Mouse (Mus musculus) T-helper 1 cell (primary cell): ENCODE results near the gene 2310009B15Rik.
"Not testable (repeated sequence)": the region's sequence is repeated elsewhere in the genome, so short reads cannot be mapped to it uniquely, and the experiment has no call there.

Source experiments
- in situ Hi-C: fragments of 300-600 bp; cut with MboI, MseI; formaldehyde crosslinking; loops from one replicate; pipeline ENCODE4 v1.15.1; 2025; ENCODE audit warnings: high pct_unique_total_duplicates

The 2310009B15Rik gene

DNA sequence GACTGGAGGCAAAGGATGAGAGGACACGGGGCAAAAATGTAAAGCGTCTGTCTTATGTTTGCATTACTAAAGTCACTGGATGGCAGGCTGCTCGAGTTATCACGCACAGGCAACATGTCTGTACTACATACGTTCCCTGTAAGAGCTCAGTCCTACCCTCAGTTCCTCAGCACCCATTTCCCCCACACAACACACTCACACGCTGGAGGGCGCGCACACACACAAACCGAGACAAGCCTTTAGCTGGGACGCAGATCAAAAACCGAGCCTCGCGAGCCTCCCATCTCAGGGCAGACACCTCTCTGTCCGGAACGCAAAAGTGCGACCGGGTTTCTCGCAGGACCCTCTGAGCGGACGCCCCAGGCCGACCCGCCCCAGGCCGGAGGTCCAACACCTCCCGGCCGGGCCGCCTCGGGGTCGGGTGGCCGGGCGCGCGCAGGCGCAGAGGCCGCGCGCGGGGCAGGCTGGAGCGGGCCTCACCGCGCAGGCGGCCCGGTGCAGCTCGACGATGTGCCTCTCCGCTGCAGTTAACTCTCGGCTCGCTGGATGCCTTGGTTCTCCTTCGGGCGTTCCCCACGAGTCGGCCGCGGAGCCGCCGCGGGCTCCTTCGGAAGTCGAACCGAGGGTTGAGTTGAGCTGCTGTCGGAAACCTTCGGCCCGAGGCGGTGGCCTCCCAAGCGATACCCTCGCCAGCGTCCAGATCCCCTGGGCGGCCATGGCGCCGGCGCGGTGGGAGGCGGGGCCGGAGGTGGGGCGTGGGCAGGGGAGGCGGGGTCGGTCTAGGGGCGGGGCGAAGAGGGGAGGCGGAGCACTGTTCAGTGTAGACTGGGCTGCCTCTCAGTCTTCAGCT, at the start of gene 2310009B15Rik:
2310009B15Rik (minus strand) TSS at position 752 of the 850 bp plus-strand sequence.
- in situ Hi-C loops, result not testable (repeated sequence)

DNA sequence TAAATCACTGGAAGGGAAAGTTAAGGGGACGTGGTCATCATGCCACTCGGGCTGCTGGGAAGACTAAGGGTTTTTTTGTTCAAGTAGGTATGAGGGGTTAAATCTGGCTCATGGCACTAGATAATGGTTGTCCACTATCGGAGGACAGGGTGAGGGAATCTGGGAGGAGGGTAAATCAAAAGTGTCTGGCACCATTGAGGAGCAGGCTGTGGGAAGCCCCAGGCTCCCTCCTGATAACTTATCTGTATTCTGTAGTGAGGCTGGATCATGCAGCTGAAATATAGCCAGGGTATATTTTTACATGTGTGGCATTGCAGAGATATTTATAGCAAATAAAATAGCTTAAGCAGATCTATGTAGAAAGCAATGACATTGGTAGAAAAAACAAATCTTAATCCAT, 49.6 kb upstream of the 2310009B15Rik start:
- in situ Hi-C loops, result no loop called here

DNA sequence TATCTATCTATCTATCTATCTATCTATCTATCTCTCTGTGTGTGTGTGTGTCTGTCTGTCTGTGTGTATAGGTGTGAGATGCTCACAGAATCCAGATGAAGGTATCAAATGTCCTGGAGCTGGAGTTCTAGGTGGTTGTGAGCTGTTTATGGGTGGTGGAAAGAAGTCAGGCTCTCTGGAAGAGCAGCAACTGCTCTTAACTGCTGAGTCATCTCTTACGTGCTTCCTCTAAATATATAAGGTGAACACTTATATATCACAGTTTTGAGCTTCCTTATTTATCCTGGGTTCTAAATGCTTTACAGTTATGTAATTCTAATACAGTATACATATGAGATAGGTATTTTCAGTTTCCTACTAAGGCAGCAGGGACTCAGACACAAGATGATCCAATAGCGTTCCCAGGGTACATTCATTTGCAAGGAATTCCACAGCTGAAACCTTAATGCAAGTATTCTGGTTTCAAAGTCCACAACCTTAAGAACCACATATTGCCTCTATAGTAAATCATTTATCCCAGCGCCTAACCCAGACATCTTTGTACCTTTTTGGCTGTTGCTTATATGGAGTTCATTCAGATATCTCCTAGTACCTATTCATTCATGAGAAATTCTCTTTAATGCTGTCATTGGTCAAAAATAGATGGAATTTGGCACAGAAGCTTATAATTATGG, 48.6 kb upstream of the 2310009B15Rik start:
- in situ Hi-C loops, result no loop called here

DNA sequence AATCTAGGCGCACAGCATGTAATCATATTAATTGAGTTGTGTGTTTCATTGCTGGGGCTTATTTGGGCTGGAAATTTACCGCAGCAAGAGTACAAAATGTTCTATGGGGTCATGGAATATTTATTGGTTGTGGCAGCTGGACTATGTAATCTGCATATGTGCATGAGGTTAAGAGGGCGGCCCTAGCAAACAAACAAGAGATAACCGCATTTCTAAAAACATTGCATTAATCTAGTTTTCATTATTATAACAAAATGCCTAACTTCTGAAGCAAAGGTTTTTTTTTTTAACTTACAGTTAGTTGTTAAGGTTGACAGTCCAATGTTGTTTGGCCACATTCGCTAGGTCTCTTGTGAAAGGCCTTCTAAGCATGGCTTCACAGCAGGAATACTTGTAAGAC, 47.2 kb upstream of the 2310009B15Rik start:
- in situ Hi-C loops, result no loop called here

DNA sequence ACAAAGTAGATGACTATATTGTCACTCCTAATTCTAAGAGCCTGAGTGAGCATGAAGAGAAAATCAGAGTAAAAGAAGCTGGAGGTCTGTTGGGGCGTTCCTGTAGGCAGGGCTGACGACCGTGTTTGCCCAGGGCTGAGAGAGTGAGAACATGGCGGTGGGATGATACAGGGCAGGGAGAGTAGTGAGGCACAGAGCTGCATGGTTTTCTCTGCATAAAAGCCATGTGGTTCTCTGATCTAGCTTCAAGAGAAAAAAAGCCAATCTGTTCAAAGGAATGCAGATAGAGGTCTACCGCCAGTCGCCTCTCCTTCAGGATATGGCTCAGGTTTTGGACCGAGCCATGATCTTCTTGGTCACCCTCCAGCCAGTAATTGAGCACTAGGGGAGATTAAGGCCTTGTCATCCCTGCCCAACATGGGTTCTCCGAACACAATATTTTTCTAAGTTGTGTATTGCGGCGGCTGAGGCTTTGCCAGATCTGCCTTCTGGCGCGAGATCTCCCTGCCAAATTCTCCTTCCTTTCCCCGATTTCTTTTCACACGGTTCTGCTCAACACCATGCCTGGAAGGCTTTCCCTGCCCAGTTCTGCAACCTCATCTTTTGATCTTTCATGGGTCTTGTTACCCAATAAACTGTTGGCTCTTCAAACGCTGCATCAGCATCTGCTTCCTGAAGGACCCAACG, 44.9 kb upstream of the 2310009B15Rik start:
- in situ Hi-C loops, result no loop called here

DNA sequence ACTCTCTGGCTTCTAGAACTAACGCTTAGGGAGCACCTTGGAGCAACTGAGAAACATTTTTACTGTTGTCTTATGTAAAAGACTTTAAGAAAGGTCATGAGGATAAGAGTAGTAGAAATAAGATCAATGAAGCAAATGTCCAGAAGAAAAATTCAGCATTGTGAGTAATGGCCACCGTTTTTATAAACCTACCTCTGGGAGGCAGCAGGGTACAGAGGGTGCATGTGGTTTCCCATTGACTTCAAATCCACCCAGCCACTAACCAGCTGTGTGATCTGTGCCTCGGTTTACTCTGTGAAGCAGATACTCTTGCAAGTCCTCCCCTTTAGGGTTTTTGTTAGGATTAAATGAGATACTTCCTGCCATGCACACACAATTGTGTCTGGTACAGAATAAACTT, 39.4 kb upstream of the 2310009B15Rik start:
- in situ Hi-C loops, result no loop called here

DNA sequence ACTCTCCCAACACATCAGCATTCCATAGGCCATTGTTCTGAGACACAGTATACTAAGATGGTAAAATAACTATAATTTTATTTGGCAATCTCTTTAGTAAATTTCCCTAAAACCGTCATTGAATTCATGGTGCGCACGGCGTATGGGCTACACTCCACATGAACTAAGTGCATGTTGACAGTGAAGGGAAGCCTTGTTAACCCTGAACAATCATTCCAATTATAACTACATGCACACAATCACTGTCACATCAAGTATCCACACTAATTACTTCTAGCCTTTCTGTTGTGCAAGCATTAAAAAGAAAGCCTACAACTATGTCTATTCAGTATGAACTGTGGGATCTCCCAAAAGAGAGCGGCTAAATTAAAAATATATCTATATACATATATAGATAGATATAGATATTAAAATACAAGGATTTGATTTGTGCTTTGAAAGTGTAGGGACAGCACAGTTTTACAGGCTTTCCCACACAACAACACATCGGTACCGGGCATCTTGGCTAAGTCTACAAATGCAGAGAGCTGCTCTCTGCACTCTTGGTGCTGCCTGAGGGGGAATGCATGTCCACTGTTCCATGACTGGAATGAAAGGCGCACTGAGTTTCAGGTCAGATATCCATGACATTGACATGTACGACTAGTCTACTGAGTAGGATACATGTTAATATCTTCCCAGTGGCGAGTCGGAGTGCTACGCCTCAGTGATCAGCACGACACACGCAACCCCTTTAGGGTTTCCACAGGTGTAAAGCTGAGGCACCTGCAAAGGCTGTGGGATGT, 21.0 kb upstream of the 2310009B15Rik start:
- in situ Hi-C loops, result no loop called here

DNA sequence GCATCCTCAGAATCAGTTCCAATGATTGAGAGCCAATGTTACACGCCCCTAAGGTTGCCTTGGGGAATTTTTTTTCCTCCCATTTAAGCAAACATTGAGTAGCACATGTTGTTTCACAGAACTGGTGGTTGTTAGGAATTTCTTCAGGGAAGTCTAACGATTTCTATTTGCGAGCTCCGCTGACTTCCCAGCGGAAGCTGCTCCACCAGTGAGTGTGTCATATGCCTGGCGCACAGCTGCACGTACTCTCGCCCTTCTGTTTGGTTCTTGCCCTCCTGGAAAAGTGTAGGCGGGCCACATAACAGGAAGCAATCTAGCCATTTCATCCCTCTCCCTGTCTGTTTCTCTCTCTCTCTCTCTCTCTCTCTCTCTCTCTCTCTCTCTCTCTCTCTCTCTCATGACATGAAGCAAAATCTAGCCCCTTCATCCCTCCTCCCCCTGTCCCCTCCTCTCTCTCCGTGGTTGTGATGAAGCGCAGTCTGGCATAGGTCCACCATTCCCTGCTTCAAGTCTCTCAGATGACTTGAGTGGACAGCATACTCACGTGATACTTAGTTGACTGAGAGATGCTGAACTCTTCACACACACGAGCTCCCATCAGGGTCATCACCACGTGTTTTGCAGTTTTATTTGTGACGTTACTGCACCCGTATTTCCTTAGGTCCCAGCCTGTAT, 19.9 kb upstream of the 2310009B15Rik start:
- in situ Hi-C loops, result no loop called here

DNA sequence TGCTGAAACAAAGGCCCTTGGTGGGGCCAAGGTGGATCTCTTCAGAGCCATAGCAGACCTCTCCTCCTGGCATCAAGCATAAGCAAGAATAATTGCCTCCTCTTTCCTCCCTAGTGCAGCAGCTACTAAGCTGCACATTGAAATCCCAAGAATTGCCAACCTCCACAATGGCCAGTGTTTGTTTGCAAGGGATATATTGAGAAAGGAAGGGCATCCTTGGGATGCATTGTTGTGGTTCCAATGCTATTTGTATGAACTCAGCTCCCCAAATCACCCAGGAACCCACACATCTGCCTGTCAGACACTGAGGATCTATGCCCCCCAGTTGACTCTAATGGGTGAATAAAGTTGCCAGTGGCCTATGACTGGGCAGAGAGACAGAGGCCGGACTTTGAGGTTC, 5.8 kb downstream of the 2310009B15Rik start:
- in situ Hi-C loops, result loop anchor here (5.0 kb wide), 1 partner anchor 311 kb away; no protein-coding TSS in a partner anchor

DNA sequence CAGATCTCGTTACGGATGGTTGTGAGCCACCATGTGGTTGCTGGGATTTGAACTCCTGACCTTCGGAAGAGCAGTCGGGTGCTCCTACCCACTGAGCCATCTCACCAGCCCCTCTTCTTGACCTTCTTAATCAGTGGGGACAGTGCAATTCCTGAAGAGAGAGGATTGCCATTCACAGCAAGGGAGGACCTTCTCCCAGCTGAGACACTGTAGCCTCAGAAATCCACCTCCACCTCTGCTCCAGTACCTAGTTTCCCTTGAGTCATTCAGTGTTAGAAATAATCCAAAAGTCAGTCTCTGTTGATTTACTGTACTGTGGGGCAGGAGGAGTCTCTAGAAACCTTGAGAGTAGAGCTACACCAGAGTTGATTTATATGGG, 6.5 kb downstream of the 2310009B15Rik start:
- in situ Hi-C loops, result loop anchor here (5.0 kb wide), 1 partner anchor 312 kb away; no protein-coding TSS in a partner anchor

DNA sequence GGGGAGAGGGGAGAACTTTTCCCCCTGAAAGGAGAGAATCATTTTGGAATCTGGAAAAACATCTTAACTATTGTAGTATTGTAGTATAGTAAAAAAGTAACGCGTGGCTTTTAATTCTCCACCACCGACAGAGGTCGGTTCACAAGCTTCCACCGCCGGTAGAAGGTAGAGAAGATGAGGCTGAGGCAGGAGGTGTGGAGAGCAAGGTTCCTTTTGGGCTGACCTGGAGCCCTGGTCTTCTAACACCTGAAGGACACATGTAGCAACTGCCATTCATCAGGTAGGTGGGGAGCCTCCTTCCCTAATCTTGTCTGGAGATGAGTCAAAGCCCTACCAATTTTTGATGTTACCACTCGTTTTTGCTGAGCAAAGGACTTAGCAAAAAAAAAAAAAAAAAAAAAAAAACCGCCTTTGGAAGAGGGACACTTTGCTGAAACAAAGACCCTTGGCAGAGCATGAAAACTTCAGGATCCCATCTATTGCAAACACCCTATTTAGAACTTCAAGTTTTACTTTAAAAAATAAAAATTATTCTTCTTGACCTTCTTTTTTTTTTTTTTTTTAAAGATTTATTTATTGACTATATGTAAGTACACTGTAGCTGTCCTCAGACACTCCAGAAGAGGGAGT, 7.0 kb downstream of the 2310009B15Rik start:
- in situ Hi-C loops, result loop anchor here (5.0 to 10.0 kb wide), 2 partner anchors 313 to 415 kb away; no protein-coding TSS in a partner anchor

DNA sequence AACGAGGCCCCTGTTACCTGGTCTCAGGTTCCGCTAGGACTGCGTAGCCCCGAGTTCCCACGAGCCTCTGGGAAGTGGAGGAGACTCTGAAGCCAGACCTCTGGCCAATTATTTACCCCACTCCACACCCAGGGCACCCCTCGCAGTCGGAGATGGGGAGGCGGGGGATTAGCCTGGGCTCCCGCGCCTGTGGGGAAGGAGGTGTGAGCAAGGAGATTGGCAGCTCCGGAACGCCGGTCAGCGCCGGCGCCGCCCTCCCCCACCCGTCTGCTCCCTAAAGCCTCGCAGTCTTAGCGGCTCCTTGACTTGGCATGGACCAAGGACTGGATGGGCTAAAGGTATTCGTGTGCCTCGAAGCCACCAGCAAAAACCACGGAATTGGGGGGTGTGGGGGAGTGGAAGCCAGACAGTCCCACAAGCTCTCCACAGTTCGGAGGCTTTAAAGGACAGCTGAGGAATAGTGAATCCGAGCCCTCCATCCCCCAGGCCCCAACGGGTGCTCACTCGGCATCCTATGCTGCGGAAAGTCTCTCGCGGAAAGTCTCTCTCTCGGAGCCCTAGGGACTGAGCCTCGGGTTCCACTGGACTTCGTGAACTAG, 8.0 kb downstream of the 2310009B15Rik start, which contains the start of gene Lhx9:
Lhx9 (minus strand) TSS at position 67 of the 599 bp plus-strand sequence.
- in situ Hi-C loops, result loop anchor here (10.0 kb wide), 1 partner anchor 416 kb away; no protein-coding TSS in a partner anchor

DNA sequence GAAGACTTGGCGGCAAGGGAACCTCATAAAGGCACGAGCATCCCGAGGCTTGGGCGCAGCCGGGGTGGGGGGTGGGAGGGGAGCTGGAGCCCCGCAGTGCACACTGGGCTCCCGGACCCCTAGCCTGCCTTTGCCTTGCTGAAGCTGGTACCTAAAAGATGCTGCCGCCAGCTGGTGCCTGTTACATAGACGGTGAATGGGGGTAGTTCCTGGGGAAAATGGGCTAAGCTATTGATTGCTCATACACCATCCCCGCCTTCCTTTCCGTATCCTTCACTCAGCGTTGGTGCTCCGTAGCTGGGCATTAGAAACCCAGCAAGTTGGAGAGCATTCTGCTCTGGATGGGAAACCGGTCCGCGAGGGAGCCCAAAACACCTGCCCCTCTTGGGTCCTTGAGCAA, 8.6 kb downstream of the 2310009B15Rik start:
- in situ Hi-C loops, result loop anchor here (10.0 kb wide), 1 partner anchor 417 kb away; no protein-coding TSS in a partner anchor

DNA sequence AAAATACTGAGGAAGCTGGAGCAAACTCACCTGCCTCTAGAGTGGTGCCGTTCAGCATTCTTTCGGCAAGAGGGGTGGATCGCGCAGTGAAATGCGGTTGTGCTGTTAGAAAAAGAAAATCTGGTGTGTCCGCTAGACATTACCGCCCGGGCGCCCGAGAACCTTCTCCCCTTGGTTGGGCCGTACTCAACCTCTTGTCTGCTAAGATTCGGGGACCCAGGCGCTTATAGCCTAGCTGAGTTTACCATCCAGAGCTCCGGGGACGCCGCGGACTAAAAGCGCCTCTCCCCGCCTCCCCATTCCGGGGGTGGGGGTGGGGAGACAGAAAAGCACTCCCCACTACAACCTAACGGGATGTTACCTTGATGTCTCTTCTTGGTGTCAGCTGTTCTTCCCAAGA, 9.5 kb downstream of the 2310009B15Rik start:
- in situ Hi-C loops, result loop anchor here (10.0 kb wide), 1 partner anchor 418 kb away; no protein-coding TSS in a partner anchor

DNA sequence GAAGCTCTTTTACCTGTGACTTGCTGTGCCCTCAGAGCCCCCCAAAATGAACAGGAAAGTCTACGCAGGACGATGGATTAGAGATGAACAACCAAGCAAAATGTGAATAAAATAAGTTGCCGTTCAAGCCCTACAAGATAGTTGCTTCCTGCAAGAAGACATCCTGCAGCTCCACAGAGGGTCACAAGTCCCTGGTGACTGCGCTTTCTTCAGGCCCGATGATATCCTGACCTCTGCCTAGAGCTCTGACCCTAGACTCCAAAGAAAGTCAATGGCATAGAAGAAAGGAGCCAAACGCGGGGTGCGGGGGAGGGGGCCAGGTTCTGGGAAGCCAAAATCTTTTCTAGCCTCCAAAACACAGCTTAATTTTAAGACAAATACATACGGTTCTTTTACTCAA, 10.1 kb downstream of the 2310009B15Rik start:
- in situ Hi-C loops, result loop anchor here (10.0 kb wide), 1 partner anchor 418 kb away; no protein-coding TSS in a partner anchor

DNA sequence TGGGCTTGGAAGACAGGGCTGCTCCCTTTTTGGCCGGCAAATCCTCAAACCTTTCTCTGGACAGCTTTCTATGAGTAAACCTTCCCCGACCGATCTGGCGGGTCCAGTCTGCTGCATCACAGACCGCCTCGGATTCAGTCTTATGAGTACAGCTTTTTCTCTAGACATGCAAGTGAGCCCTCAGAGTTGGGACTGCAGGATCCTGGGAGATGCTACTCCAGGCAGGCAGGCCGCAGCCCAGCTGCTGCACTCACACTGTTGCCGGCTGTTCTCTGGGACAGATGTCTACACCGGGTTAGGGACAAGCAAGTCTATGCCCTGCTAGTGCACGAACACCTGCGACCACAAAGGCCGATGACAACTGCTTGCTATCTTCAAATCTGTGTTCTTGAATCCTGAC, 10.5 kb downstream of the 2310009B15Rik start:
- in situ Hi-C loops, result loop anchor here (10.0 kb wide), 1 partner anchor 419 kb away; no protein-coding TSS in a partner anchor

DNA sequence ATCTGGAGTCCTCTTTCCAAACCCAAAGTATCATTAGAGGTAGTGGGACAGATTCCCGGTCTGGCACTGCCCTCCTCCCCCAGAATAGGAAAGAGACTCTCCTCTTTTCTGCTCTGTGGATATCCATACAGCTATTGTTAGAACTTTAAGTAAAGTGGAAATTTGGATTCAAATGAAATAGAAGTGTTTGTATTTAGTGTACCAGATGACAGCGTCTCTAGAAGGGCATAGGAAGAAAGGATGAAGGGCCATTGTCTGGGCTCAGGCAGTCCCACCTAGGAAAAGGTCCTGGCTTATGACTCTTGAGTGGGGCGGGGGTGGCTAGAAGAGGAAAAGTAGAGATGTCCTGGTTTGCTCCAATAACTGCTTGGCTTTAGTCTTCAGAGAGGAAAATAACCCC, 11.2 kb downstream of the 2310009B15Rik start:
- in situ Hi-C loops, result loop anchor here (10.0 kb wide), 1 partner anchor 419 kb away; no protein-coding TSS in a partner anchor

DNA sequence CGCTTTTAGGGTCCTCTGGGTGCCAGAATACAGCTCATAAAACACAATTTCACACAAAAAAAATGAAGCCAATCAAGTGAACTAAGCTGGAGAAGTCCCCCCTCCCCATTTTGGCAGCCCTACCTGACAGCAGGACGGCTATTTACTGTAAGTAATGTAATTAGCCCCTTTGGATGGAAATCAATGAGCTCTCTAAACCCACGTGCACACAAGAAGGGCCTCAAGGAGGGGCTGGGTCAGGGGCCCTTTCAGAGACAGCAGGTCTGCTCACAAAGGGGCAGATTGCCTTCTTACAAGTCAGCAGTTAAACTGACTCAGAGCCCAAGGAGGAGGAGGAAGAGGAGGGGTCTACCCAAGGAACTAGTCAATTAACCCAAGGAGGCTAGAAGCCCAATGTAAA, 12.5 kb downstream of the 2310009B15Rik start:
- in situ Hi-C loops, result loop anchor here (10.0 kb wide), 1 partner anchor 421 kb away; no protein-coding TSS in a partner anchor
